Mouse (Mus musculus) limb, embryonic 15.5 days (tissue): ENCODE results near the gene Fbxl16. TPM values are rescaled to one million over a fixed set of nuclear protein-coding genes. Genes with fewer than 3 reads are reported as not detected.

Experiments used
- ATAC-seq: fragments of 200-750 bp; cut with Nextera tagmentation; 2 replicates; pipeline ENCODE4 v1.8.0; 2017; ENCODE audit warnings: low read depth, moderate TSS enrichment; ENCODE audit not compliant: insufficient number of reproducible peaks, low FRiP score, low TSS enrichment
- H3K27ac ChIP-seq: fragments of 300-500 bp; sonication (generic); 2 replicates; pipeline ENCODE4 v1.5.1; 2015; ENCODE audit warnings: moderate library complexity, mild to moderate bottlenecking, inconsistent platforms
- H3K27me3 ChIP-seq: fragments of 300-500 bp; sonication (generic); 2 replicates; pipeline ENCODE4 v1.6.1; 2015; ENCODE audit warnings: inconsistent platforms
- H3K36me3 ChIP-seq: fragments of 300-500 bp; sonication (generic); 2 replicates; pipeline ENCODE4 v1.6.1; 2015; ENCODE audit warnings: inconsistent platforms
- H3K4me1 ChIP-seq: fragments of 300-500 bp; sonication (generic); 2 replicates; pipeline ENCODE4 v1.6.1; 2015; ENCODE audit warnings: inconsistent platforms
- H3K4me2 ChIP-seq: fragments of 300-500 bp; sonication (generic); 2 replicates; pipeline ENCODE4 v1.6.1; 2015; ENCODE audit warnings: mild to moderate bottlenecking, inconsistent platforms
- H3K4me3 ChIP-seq: fragments of 300-500 bp; sonication (generic); 2 replicates; pipeline ENCODE4 v1.5.1; 2015; ENCODE audit warnings: mild to moderate bottlenecking, inconsistent platforms
- H3K9ac ChIP-seq: fragments of 300-500 bp; sonication (generic); 2 replicates; pipeline ENCODE4 v1.6.1; 2015; ENCODE audit warnings: inconsistent platforms
- H3K9me3 ChIP-seq: fragments of 300-500 bp; sonication (generic); 2 replicates; pipeline ENCODE4 v1.6.1; 2016; ENCODE audit warnings: inconsistent platforms
- WGBS: fragments of 180-500 bp; shearing (Covaris S2); methylation state at CpG from one replicate; pipeline ENCODE4 v1.1.7; 2015; 5-methylcytosine and 5-hydroxymethylcytosine counted together
- polyA plus RNA-seq: library from polyadenylated mRNA; unstranded; fragments of >200 nt; fragmentation: Nextera tagmentation; extraction: Ambion mirVana; gene quantifications from 2 replicates; pipeline ENCODE4 v1.2.1, GENCODE M21; 2015

Fbxl16 gene
- polyA plus RNA-seq, 1 experiment from 2014 or later, result 2.7 TPM

GRCm38 (mm10) chr17:25830200-25830753, 21.4 kb downstream of the Fbxl16 start:
- Histone ChIP-seq H3K4me1 (peaks cover 64% of the 10 kb centered on the region), H3K27ac (peak overlapping the region; percentile 3; the same call in 1 of the 2 replicates), H3K27me3 (no peaks in the 10 kb centered on the region), H3K36me3 (peaks cover 48% of the 10 kb centered on the region), H3K9ac (no peak overlapping the region), H3K9me3 (no peaks in the 10 kb centered on the region), H3K4me2 (peak overlapping the region; percentile 66), H3K4me3 (peak overlapping the region; percentile 62)
- no peak for ATAC-seq
- 76% methylated on average over 4 of the region's 4 CpGs for WGBS

DNA sequence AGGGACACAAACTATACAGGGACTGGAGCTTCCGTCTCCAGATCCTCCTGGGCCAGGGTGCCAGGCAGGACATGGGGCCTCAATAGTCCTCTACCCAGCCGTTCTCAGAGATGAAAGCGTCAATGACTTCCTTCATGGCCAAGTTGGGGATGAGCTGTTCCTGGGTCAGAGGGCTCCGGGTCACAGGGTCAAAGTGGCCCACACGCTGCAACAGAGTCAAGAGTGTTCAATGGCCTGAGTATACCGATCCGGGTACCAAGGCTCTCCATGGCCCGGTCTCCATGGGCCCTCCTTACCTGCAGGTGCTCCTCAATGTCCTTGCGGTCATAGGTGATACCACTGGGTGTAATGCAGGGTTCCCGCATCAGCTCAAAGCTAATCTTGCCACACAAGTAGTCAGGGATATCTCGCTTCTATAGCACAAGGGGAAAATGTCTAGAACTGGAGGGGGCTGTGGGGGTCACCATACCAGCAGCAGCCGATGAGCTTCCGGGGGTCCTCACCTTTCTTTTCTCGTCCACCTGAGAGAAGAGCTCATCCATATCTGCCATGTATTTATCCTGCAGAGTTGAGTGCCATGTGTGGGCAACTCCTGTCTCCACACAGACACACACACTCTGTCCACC, 22.0 kb downstream of the Fbxl16 start:
- H3K4me1 ChIP-seq, result peaks cover 65% of the 10 kb centered on the region
- WGBS, result 88% methylated on average over 14 of the region's 14 CpGs
- 0 out of 2 replicates have a peak overlapping the region, but pooled peaks have one; percentile 81 for H3K9ac ChIP-seq
- H3K4me2 ChIP-seq, result peak overlapping the region; percentile 86
- no peaks in the 10 kb centered on the region for H3K27me3 ChIP-seq
- no peaks in the 10 kb centered on the region for H3K9me3 ChIP-seq
- H3K36me3 ChIP-seq, result peaks cover 44% of the 10 kb centered on the region
- H3K4me3 ChIP-seq, result peak overlapping the region; percentile 77
- H3K27ac ChIP-seq, result peak overlapping the region; percentile 3; the same call in 1 of the 2 replicates
- ATAC-seq, result no peak

GRCm38 (mm10) chr17:25831451-25832281, 22.8 kb downstream of the Fbxl16 start:
- H3K9ac ChIP-seq, result peak overlapping the region; percentile 81
- no peaks in the 10 kb centered on the region for H3K9me3 ChIP-seq
- peak overlapping the region; percentile 97 for H3K27ac ChIP-seq
- ATAC-seq, result no peak
- H3K36me3 ChIP-seq, result peaks cover 36% of the 10 kb centered on the region
- WGBS, result 57% methylated on average over 21 of the region's 21 CpGs
- peak overlapping the region; percentile 77 for H3K4me3 ChIP-seq
- peaks cover 70% of the 10 kb centered on the region for H3K4me1 ChIP-seq
- no peaks in the 10 kb centered on the region for H3K27me3 ChIP-seq
- H3K4me2 ChIP-seq, result peak overlapping the region; percentile 86

DNA sequence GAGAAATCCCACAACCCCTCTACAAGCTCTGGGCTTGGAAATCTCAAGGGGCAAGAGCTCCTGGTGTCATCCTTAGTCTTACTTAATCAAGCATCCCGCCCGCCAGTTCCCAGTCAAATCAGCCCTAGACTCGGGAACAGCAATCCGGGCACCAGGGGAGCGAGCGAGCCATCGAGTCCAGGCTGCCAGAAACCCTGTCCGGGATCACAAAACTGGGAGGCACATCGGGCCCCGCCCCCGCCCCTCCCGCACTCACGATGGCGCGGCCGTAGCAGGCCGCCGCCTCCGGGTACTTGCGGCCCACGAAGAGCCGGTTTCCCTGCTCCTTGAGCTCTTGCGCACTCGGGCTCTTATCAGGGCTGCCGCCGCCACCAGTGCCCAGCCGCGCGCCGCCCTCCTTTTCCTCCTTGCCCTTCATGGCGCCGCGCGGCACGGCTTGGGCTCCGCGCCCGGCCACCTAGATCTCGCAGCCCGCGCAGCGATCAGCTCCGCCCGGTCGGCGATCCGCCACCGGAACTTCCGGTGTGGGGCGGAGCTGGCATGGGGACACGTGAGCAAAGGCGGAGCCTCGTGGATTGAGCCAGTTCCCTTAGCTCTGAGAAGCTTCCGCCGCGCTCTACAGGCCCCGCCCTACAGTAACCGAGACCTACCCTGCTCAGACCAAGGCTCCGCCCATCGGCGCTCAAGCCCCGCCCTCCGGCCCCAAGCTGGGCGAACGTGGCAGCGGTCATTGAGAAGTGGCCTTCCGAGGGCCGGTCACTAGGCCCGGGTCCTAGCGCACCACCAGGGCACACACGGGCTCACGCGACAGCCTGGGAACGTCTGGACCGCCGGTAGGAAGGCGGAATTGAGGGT, 23.8 kb downstream of the Fbxl16 start:
- peaks cover 78% of the 10 kb centered on the region for H3K4me1 ChIP-seq
- no peaks in the 10 kb centered on the region for H3K27me3 ChIP-seq
- H3K27ac ChIP-seq, result peak overlapping the region; percentile 97
- H3K36me3 ChIP-seq, result peaks cover 27% of the 10 kb centered on the region
- peak overlapping the region; percentile 81 for H3K9ac ChIP-seq
- H3K9me3 ChIP-seq, result no peaks in the 10 kb centered on the region
- peak; percentile 91 for ATAC-seq
- H3K4me2 ChIP-seq, result peak overlapping the region; percentile 86
- H3K4me3 ChIP-seq, result peak overlapping the region; percentile 77
- WGBS, result under 1% methylated on average over 72 of the region's 77 CpGs

- peak within 1 kb of the TSS; percentile 77 for H3K4me3 ChIP-seq
- peak within 1 kb of the TSS; percentile 86 for H3K4me2 ChIP-seq
- H3K9me3 ChIP-seq, result no peaks in the 10 kb centered on the region
- H3K27me3 ChIP-seq, result no peaks in the 10 kb centered on the region
- under 1% methylated on average over 24 of the region's 24 CpGs for WGBS
- peak; percentile 55 for ATAC-seq
- peak within 1 kb of the TSS; percentile 81 for H3K9ac ChIP-seq
- H3K4me1 ChIP-seq, result peaks cover 73% of the 10 kb centered on the region
- H3K36me3 ChIP-seq, result peaks cover 32% of the 10 kb centered on the region
- H3K27ac ChIP-seq, result peak within 1 kb of the TSS; percentile 97
Observed at GRCm38 (mm10) chr17:25833291-25833663, 24.4 kb downstream of the Fbxl16 start, which contains the start of gene Stub1. TSS of gene Stub1 (minus strand) at chr17:25833404.

DNA sequence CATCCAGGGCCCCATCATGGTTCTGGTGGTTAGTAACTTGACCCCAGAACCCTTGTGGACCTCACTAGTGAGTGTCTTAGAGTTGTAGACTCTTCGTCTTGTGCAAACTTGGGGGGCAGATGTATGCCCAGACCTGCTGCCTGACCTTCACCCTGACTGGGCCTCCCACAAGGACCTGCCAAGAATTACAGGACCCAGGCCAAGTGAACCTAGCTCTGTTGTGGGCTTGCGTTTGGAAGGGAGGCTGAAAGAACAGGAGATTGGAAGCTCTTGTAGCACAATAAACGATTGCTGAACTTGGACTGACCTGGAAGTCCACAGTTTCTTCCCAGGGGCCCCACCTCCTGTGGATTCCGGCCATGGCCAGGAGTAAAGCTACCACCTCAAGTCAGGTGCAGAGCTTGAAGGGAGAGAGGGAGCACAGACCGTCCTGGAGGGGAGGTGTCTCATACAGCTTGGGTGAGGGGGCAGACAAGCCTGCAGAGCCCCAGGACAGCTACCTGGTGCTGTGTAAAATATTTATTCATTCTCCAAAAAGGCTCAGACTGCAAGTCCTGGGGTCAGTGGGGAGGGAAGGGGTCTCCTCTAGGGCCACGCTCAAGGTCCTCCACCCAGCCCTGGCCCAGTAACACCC, 25.2 kb downstream of the Fbxl16 start:
- Histone ChIP-seq H3K4me1 (peaks cover 70% of the 10 kb centered on the region), H3K4me2 (peak overlapping the region; percentile 86), H3K9me3 (no peaks in the 10 kb centered on the region), H3K9ac (peak overlapping the region; percentile 81), H3K4me3 (peak overlapping the region; percentile 77), H3K36me3 (peaks cover 39% of the 10 kb centered on the region), H3K27me3 (no peaks in the 10 kb centered on the region), H3K27ac (peak overlapping the region; percentile 97)
- ATAC-seq, result no peak
- 31% methylated on average over 6 of the region's 6 CpGs for WGBS

GRCm38 (mm10) chr17:25834595-25835222, 25.8 kb downstream of the Fbxl16 start:
- no peak for ATAC-seq
- Histone ChIP-seq H3K9me3 (no peaks in the 10 kb centered on the region), H3K36me3 (peaks cover 45% of the 10 kb centered on the region), H3K27ac (peak overlapping the region; percentile 97), H3K4me3 (peak overlapping the region; percentile 77), H3K4me2 (peak overlapping the region; percentile 86), H3K9ac (peak overlapping the region; percentile 81; the same call in 1 of the 2 replicates), H3K4me1 (peaks cover 66% of the 10 kb centered on the region), H3K27me3 (no peaks in the 10 kb centered on the region)
- 76% methylated on average over 12 of the region's 12 CpGs for WGBS

DNA sequence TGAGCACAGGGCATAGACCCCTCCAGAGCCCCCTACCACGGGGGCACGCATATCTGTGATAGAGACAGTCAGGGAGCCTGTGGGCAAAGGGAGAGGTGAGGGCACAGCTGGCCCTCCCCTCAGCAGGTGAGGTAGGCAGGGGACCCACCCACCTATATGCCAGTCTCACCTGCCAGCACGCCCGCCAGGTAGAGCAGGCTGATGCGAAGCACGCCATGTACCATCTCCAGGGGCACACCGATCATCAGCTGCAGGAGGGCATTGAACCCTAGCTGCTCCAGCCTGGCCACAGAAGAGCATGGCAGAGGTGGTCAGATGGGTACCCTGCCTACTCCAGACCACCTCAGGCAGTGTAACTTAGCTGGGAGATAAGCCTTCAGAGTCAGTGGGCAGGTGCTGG, 26.4 kb downstream of the Fbxl16 start:
- Histone ChIP-seq H3K9me3 (no peaks in the 10 kb centered on the region), H3K27ac (no peak overlapping the region), H3K27me3 (no peaks in the 10 kb centered on the region), H3K36me3 (peaks cover 49% of the 10 kb centered on the region), H3K4me2 (peak overlapping the region; percentile 86), H3K4me3 (peak overlapping the region; percentile 38; the same call in 1 of the 2 replicates), H3K9ac (no peak overlapping the region), H3K4me1 (peaks cover 60% of the 10 kb centered on the region)
- WGBS, result 88% methylated on average over 7 of the region's 7 CpGs
- no peak for ATAC-seq

- Histone ChIP-seq H3K27me3 (no peaks in the 10 kb centered on the region), H3K4me1 (peaks cover 55% of the 10 kb centered on the region), H3K4me3 (peak overlapping the region; percentile 38), H3K4me2 (peak overlapping the region; percentile 86), H3K27ac (no peak overlapping the region), H3K9me3 (no peaks in the 10 kb centered on the region), H3K9ac (no peak overlapping the region), H3K36me3 (peaks cover 49% of the 10 kb centered on the region)
- WGBS, result 87% methylated on average over 16 of the region's 16 CpGs
- ATAC-seq, result no peak
Observed at GRCm38 (mm10) chr17:25835816-25836215, 26.9 kb downstream of the Fbxl16 start.

- peak overlapping the region; percentile 47; the same call in 1 of the 2 replicates for H3K27ac ChIP-seq
- peak overlapping the region; percentile 41 for H3K9ac ChIP-seq
- no peaks in the 10 kb centered on the region for H3K27me3 ChIP-seq
- 22% methylated on average over 23 of the region's 23 CpGs for WGBS
- no peak for ATAC-seq
- H3K4me1 ChIP-seq, result peaks cover 48% of the 10 kb centered on the region
- H3K4me3 ChIP-seq, result peak overlapping the region; percentile 38
- no peaks in the 10 kb centered on the region for H3K9me3 ChIP-seq
- peak overlapping the region; percentile 86 for H3K4me2 ChIP-seq
- peaks cover 49% of the 10 kb centered on the region for H3K36me3 ChIP-seq
Observed at GRCm38 (mm10) chr17:25836397-25837075, 27.7 kb downstream of the Fbxl16 start.
